Mouse (Mus musculus): ENCODE results near the gene Wdr31.

DNA sequence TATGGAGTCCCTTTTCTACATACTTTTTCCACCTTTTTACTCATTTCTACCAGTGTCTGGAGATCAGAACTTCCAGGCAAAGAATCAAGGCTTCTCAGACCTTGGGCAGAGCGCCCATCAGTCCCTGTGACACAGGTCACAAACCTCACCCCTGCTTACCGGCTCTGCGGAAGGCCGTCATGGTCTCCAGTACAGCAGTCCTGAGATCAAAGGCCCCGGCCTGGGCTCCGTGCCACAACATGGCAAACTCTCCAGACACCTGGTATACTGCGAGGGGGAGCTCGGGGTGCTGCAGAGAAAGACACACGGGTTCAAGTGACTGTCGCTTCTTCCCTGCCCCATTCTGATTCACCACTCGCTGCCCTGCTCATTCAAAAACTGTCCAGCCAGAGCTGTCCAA lies 39.2 kb upstream of the Wdr31 start:
- TF ChIP-seq CTCF (IDR thresholded peaks at IDR 0.05; ENCODE audit: extremely low read depth, insufficient read length, insufficient replicate concordance, low read depth, low read length) (no peak), POLR2A (IDR thresholded peaks at IDR 0.05; ENCODE audit: low read depth, low read length) (no peak)

Measured in small intestine, adult 2 months (tissue).